Mouse (Mus musculus) heart, postnatal 10 days (tissue): ENCODE data around the gene Fgfr2. TPM values are rescaled to one million over a fixed set of nuclear protein-coding genes. Genes with fewer than 3 reads are reported as not detected.

ENCODE experiments used
- DNase-seq, 2 experiments: peaks; one replicate each; pipeline ENCODE4 v3.0.0; 2021
- intact Hi-C: fragments of 180-260 bp; cut with DNase I; formaldehyde crosslinking; loops from one replicate; pipeline ENCODE4 v1.15.1; 2025
- total RNA-seq, 2 experiments: library from RNA; stranded (reverse); gene quantifications; 2 replicates each; pipeline ENCODE4 v1.2.3; 2021

Gene Fgfr2
- total RNA-seq, 2 experiments from 2014 or later: 6.2 to 6.3 TPM

DNA sequence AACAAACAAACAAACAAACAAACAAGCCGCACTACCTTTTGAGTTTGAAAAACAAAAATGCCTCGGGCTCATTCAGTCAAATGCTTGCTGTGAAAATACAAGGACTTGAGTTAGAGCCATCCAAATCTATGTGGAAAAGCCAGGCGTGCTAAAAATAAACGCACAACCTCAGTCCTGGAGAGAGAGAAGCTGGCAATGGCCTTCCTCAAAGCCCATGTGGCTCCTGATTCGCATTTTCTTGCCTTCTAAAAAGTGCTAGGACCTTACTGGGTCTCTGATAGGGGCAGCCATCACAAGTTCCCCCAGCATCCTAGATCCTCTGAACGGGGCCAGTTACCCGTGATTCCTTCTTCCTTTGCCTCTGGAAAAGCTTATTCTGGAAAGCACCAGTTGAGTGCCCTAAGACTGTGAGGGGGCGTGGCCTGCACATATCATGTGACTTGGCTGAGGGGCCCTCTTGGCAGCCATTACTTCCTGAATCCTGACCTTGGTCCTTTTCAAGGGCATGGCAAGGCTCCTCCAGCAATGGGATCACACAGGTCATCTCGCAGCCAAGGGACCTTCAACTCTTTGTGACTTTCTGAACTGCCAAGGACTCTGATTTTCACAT is 226.8 kb downstream of the Fgfr2 start:
- peak; percentile 57 to 66 for DNase-seq
- intact Hi-C loops: no loop called here

GRCm38 (mm10) chr7:132894841-132895555 is 228.2 kb downstream of the Fgfr2 start:
- DNase-seq: peak; percentile 45 to 54
- intact Hi-C loops: no loop called here

- intact Hi-C loops: no loop called here
- no peak for DNase-seq
These were observed 229.8 kb downstream of the Fgfr2 start for GRCm38 (mm10) chr7:132893336-132893735.

DNA sequence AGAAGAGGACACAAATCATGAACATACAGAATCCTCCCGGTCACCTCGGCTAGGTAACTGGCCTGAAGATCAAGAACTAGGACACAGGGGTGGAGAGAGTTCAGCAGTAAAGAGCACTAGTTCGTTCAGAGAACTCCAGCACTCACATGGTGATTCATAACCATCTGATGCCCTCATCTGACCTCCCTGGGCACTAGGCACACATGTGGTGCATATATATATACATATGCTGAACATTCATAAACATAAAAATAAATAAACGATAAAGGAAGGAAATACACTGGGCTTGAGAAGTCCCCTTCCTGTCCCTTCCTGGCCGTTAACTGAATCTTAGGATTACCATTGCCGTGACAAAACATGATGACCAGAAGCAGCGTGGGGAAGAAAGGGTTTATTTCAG is 230.3 kb downstream of the Fgfr2 start:
- intact Hi-C loops: no loop called here
- no peak for DNase-seq

DNA sequence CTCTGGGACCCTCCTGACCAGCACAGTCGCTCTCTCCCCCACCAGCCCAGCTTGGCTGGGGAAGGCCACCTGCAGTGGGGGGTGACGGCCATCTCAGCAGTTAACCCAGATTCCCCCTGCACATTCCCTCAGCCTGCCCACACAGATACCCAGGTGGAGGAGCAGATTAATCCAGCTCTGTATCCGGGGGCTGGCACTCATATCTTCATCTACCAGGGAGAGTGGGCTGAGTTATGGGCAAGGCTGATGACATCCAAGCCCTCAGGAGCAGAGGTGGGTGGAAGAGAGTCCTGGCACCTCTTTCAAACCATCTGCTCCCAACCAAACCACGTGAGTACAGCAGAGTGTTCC is 230.9 kb downstream of the Fgfr2 start:
- DNase-seq: peak in 1 of 2 experiments; percentile 22
- intact Hi-C loops: no loop called here

DNA sequence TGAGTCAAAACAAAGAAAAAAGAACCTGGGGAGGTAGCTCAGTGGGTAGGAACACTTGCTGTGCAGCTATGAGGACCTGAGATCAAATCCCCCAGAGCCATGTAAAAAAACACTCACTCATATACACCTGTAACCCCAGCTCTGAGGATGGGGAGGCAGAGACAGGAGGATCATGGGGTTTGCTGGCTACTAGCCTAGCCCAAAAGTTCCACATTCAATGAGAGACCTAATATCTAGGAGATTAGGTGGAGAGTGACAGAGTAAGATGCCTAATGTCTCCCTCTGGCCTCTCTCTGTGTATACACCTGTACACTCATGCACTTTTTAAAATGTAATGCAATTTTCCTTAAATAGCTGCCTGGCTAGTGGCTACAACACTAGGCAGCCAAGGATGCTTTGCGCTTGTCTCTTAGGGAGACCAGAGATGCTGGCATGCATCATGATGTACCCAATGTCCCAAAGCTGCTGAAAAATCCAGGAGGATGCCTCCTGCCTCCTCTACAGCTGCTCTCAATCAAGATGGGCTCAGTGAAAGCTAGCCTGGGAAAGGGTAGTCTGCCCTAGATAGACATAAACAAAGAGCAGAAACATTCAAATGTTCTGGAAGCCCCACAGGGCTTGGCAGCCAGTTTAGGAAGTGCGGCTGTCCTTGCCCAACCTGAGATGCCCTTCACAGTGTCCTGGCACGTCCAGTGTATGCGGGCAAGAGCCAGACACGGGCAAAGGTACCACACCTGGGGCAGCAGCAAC is 231.4 kb downstream of the Fgfr2 start:
- DNase-seq: peak; percentile 45 to 58
- intact Hi-C loops: no loop called here

DNA sequence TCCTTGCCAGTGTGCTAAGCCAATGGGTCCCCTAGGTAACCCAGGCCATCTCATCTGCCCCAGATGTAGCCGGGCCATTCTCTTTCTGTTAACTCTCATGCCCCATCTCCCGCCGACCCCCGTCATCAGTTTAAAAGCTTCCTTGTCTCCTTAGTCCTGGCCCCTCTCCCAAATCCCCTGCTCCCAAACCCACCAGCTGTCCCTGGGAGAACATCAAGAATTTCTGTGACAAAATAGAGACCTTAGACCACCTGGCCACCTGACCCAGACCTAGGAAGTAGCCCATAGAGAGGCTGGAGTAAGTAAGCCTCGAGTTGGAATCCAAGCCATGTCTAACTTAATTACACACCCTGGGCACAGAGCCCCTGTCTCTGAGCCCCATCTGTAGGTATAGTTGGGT is 232.9 kb downstream of the Fgfr2 start:
- no peak for DNase-seq
- intact Hi-C loops: no loop called here

GRCm38 (mm10) chr7:132889691-132890090 is 233.5 kb downstream of the Fgfr2 start:
- intact Hi-C loops: no loop called here
- DNase-seq: no peak

DNA sequence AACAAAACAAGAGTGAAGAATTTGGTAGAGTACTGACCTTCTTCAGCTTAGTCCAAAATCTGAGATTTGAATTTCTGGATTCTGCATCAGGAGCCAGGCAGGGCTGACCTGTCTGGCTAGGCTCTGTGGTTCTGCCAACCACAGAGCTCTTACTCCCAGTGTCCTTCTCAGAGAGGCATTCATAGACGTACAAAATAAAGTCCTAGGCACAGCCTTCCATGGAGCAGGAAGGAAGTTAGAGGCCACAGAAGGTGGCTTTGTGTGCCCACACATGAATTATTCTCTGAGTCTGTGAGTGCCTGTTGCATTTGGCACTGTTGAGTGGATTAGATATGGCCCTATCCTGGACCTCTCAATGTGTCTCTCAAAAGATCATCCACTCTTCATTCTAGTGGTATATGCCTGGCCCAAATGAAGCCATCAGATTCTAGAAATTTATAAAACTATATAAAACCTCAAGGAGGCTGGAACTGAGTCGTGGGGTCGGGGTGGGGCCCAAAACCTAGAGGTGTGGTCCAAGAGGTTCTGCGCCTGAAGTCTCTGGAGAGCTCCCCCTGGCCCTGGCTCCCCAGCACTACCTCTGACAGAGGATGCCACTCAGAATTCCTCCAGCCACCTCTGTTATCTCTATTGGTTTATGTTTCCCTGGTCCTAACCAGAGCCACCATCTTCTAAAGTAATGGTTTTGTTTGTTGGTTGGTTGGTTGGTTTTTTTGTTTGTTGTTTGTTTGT is 234.5 kb downstream of the Fgfr2 start:
- intact Hi-C loops: no loop called here
- DNase-seq: no peak

DNA sequence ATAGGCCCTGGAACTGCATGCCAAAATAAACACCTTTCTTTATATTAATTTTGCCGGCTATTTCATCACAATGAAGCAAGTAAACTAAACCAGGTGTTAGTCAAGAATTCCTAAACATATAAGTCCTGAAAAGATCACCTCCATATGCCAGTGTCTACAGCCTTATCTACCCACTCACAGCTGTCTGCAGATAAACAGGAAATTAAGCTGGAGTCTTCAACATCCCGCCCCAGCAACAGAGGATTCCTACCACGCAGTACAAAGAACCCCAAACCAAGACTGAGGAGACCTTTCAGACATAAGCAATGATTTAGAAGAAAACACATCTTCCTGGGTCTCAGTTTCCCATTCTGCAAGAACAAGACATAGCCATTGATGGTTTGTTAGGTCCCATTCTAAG is 235.1 kb downstream of the Fgfr2 start:
- no peak for DNase-seq
- intact Hi-C loops: no loop called here

DNA sequence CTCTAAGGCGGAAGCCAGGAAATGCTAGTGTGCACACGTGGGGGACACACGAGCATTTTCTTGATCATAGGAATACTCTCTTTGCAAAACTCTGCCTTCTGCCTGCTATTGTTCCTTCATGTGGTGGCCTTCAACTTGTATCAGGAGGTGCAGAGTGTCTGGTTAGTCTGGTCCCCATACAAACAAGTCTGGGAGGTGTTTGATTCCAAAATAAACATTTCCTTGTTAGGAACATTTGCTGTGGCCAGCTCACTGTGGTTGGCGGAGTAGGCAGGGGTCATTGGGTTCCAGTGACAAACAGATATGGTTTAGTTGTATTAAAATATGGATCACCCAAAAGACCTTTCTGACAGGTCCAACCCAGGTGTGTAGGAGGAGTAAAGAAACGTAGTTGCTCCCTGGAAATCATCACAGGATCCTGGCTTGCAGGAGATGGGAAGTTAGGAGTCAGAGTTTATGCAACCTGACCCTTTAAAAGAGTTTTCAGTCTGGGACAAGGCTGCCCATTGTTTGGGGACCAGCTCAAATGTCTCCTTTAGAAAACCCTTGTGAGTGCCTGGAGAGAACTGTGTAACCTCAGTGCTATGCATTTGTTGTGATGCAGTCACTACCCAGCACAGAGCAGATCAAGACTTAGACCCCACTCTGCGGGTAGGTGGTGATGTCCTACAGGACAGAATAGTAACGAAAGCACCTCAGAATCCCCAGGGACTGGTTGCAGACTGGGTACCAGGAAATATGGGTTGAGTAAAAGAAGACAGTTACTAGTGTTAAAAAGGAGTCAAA is 235.9 kb downstream of the Fgfr2 start:
- DNase-seq: no peak
- intact Hi-C loops: no loop called here

GRCm38 (mm10) chr7:132884031-132884430 is 239.1 kb downstream of the Fgfr2 start:
- intact Hi-C loops: loop anchor here (5.0 kb wide), 1 partner anchor 118 kb away; no protein-coding TSS in a partner anchor

GRCm38 (mm10) chr7:132882343-132882742 is 240.8 kb downstream of the Fgfr2 start:
- no peak for DNase-seq
- intact Hi-C loops: loop anchor here (5.0 kb wide), 1 partner anchor 120 kb away; no protein-coding TSS in a partner anchor

More at GRCm38 (mm10) chr7:132884031-132884430, 239.1 kb downstream of the Fgfr2 start:
- DNase-seq: no peak

GRCm38 (mm10) chr7:132880276-132880675 is 242.9 kb downstream of the Fgfr2 start:
- intact Hi-C loops: loop anchor here (5.0 kb wide), 1 partner anchor 122 kb away; no protein-coding TSS in a partner anchor
- DNase-seq: no peak

GRCm38 (mm10) chr7:132875391-132876086 is 247.6 kb downstream of the Fgfr2 start:
- DNase-seq: no peak
- intact Hi-C loops: loop anchor here (5.0 kb wide), 1 partner anchor 112 kb away; no protein-coding TSS in a partner anchor

DNA sequence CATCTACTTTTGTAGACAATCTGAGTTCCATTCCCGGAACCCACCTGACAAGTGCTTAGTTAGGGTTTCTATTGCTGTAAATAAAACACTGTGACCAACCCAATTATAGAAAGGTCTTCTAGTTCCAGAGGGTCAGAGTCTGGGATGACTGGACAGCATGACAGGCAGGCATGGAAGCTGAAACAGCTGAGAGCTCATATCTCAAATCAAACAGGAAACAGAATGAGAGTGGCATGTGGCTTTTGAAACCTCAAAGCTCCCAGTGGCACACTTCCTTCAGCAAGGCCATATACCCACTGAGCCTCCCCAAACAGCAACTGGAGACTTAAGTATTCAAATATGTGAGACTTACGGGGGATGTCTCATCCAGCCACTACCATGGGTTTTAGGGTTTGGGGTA is 250.1 kb downstream of the Fgfr2 start:
- intact Hi-C loops: no loop called here

GRCm38 (mm10) chr7:132866316-132866715 is 256.8 kb downstream of the Fgfr2 start:
- intact Hi-C loops: no loop called here
- no peak for DNase-seq

More for the DNA sequence above, 250.1 kb downstream of the Fgfr2 start:
- no peak for DNase-seq

- intact Hi-C loops: no loop called here
- DNase-seq: peak; percentile 93 to 95
These were observed 263.9 kb downstream of the Fgfr2 start, which contains the start of gene Abraxas2 for GRCm38 (mm10) chr7:132859042-132859958. Gene Abraxas2 (plus strand): TSS chr7:132859225.
